Mouse (Mus musculus) layer of hippocampus, postnatal 36 days (tissue): ENCODE measurements around the gene Dao. TPM values are rescaled to one million over a fixed set of nuclear protein-coding genes. Genes with fewer than 3 reads are reported as not detected.

Experiments
- DNase-seq, 2 experiments: peaks; one replicate each; pipeline ENCODE4 v3.0.0; 2022
- total RNA-seq, 2 experiments: library from RNA; stranded (reverse); gene quantifications; 2 replicates each; pipeline ENCODE4 v1.2.3; 2021

Dao gene
- total RNA-seq, 2 experiments from 2014 or later = 0.22 to 0.28 TPM

DNA sequence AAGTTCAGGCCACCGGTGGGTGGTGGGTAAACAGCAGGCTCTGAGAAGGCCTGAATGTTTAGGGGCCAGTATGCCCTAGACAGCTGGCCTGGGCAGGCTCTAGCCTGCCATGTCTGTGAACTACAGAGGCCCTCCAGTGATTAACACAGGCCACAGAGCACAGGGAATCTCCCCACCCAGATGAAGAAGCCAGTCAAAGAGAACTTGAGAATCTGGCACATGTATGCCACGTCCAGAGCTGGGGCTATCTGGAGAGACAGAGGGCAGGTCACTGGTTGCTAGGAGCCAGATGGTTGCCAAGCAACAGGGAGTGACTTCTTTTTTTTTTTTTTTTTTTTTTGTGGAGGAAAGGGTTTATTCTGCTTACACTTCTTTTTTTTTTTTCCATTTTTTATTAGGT is 68.8 kb downstream of the Dao start:
- DNase-seq = no peak

Other genes starting within 250 kb of the Dao start
- 10 to 100 TPM; 51.2 to 56.8 TPM for gene Sart3, start 231.2 kb upstream of the Dao start, total RNA-seq
- gene Iscu, start 231.0 kb upstream of the Dao start, total RNA-seq = 100 to 1,000 TPM; 110 to 126 TPM
- gene Tmem119, start 203.2 kb upstream of the Dao start, total RNA-seq = 10 to 100 TPM; 22.0 to 25.7 TPM
- 10 to 100 TPM; 30.2 to 30.3 TPM for gene Selplg, start 171.1 kb upstream of the Dao start, total RNA-seq
- 10 to 100 TPM; 86.9 to 99.4 TPM for gene Coro1c, start 94.9 kb upstream of the Dao start, total RNA-seq
- gene Ssh1, start 9.8 kb upstream of the Dao start, total RNA-seq = 10 to 100 TPM; 27.9 to 30.9 TPM
- gene Usp30, start 61.8 kb downstream of the Dao start, total RNA-seq = 10 to 100 TPM; 37.8 to 39.3 TPM
- gene Svop, start 87.9 kb downstream of the Dao start, total RNA-seq = 100 to 1,000 TPM; 170 to 175 TPM
- gene Alkbh2, start 124.5 kb downstream of the Dao start, total RNA-seq = 1 to 10 TPM; 5.8 to 5.9 TPM
- 1 to 10 TPM; 2.0 to 3.6 TPM for gene Ung, start 126.7 kb downstream of the Dao start, total RNA-seq
- gene Acacb, start 142.8 kb downstream of the Dao start, total RNA-seq = 1 to 10 TPM; 4.8 to 6.5 TPM